Mouse (Mus musculus) megakaryocyte, embryonic 14.5 days (primary cell): ENCODE measurements around the gene Zscan12.

Source experiments
- FLI1 ChIP-seq: IDR thresholded peaks from 2 replicates; pipeline ENCODE4 v1.6.1; 2012; ENCODE audit warnings: low read length, inconsistent platforms, mixed read lengths
- GATA1 ChIP-seq: IDR thresholded peaks from 3 replicates; pipeline ENCODE4 v1.6.1; 2012; ENCODE audit warnings: mixed read lengths, low read length, inconsistent platforms, borderline replicate concordance

DNA sequence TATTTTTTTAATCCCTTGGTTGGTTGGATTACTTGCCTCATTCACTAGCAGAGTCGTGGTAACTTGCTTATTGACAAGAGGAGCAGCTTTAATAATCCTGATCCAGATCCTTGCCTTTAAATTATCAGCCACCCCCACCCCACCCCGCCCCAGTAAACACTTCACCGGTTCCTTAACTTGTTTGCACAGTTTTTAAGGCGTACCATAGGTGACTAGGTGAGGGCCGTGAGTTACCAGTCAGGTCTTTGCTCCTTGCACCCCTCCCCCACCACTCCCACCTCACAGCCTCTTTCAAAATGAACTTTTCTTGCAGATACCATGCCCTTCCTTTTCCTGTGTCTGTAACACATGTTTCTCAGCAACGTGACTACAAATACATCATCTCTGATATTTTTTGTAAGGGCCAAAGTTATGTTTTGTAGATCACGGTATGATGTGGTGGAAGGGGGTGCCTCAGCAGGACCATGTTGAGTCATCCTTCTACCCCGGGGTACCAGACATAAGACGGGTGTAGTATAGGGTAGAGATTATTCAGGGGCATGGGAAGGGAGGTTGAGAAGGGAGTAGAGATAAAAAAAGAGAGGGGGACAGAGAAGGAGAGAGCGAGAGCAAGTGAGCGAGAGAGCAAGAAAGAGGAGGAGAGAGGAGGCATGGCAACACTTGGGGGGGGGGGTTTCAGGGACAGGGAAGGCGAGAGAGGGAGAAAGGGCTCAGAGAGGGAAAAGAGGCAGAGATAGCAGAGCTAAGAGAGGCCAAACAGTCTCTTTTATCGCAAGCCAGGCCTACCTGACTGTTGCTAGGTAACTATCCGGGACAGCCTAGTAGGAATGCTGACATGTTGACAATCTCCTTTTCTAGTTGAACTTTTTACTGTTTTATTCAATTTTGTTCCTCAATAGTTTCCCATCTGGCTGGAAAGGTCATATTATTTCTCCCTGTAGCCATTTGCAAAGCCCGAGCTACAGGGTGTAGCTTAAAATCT, 51.9 kb downstream of the Zscan12 start:
- TF ChIP-seq GATA1 = no peak
- TF ChIP-seq FLI1 = no peak
